Mouse (Mus musculus) embryonic facial prominence, embryonic 12.5 days (tissue): ENCODE results near the gene Stam2. TPM values are rescaled to one million over a fixed set of nuclear protein-coding genes. Genes with fewer than 3 reads are reported as not detected.
A peak's percentile ranks its signal among the peaks of the same experiment; 100 is the strongest.

Source experiments
- ATAC-seq: fragments of 200-750 bp; cut with Nextera tagmentation; 2 replicates; pipeline ENCODE4 v1.8.0; 2017; ENCODE audit not compliant: insufficient number of reproducible peaks, insufficient read depth, low FRiP score, low TSS enrichment
- H3K27ac ChIP-seq: fragments of 300-500 bp; sonication (generic); 2 replicates; pipeline ENCODE4 v1.5.1; 2016; ENCODE audit warnings: mild to moderate bottlenecking
- H3K27me3 ChIP-seq: fragments of 300-500 bp; sonication (generic); 2 replicates; pipeline ENCODE4 v1.6.1; 2016; ENCODE audit warnings: mild to moderate bottlenecking, moderate library complexity
- H3K36me3 ChIP-seq: fragments of 300-500 bp; sonication (generic); 2 replicates; pipeline ENCODE4 v1.6.1; 2016; ENCODE audit warnings: mild to moderate bottlenecking
- H3K4me1 ChIP-seq: fragments of 300-500 bp; sonication (generic); 2 replicates; pipeline ENCODE4 v1.6.1; 2016
- H3K4me2 ChIP-seq: fragments of 300-500 bp; sonication (generic); replicated peaks from 2 replicates; pipeline ENCODE4 v1.6.1; 2016; ENCODE audit warnings: mild to moderate bottlenecking, moderate library complexity
- H3K4me3 ChIP-seq: fragments of 300-500 bp; sonication (generic); 2 replicates; pipeline ENCODE4 v1.5.1; 2016; ENCODE audit warnings: mild to moderate bottlenecking
- H3K9ac ChIP-seq: fragments of 300-500 bp; sonication (generic); 2 replicates; pipeline ENCODE4 v1.6.1; 2016; ENCODE audit warnings: mild to moderate bottlenecking, moderate library complexity
- H3K9me3 ChIP-seq: fragments of 300-500 bp; sonication (generic); 2 replicates; pipeline ENCODE4 v1.6.1; 2016; ENCODE audit warnings: mild to moderate bottlenecking, moderate library complexity
- WGBS: fragments of 180-500 bp; shearing (Covaris S2); methylation state at CpG from one replicate; pipeline ENCODE4 v1.1.7; 2016; 5-methylcytosine and 5-hydroxymethylcytosine counted together
- polyA plus RNA-seq: library from polyadenylated mRNA; unstranded; fragments of >200 nt; fragmentation: Nextera tagmentation; extraction: Ambion mirVana; gene quantifications from 2 replicates; pipeline ENCODE4 v1.2.1, GENCODE M21; 2016

The Stam2 gene
- polyA plus RNA-seq, result 32.0 and 32.8 TPM in 2 replicates

DNA sequence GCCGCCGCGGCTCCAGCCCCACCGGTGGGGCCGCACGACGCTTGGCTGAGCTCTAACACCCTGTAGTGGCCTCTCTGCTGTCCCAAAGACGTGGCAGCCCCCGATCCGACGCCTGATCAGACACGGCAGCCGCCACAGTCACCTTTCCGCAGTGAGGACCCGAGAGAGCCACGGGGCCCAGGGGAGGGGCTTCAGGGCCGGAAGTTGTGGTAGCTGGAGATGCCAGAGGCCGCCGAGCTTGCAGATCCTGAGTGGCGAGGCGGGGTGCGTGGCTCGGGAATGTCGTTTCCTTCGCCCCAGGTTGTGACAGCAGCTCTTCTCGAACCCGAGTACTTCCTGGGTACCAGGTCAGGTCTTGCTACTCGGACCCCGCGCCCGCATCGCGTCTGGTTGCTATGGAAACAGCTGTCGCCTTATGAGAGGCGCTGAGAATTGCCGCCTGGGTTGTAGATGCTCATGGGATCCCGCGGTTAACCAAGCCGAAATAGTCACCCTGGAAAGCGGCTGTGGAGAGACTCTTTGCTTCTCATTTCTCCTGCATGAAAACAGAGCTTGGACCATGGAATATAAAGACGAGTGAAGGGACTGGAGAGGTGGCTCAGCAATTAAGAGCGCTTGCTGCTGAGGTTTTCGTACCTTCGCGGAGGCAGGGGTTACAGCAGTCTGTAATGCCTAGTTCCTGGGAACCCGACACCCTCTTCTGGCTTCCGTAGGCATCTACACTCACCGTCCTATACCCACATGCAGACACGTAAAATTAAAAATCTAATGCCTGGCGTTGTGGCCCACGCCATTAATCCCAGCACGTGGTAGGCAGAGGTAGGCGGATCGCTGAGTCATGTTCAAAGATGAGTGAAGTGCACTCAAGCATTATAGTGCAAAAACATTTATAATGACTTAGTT, at the start of gene Stam2:
Stam2 (minus strand) TSS at position 26 of the 903 bp plus-strand sequence.
- Histone ChIP-seq H3K9me3 (0 out of 2 replicates have a peak, but pooled peaks cover under 1% of the 10 kb centered on the region), H3K27ac (peak within 1 kb of the TSS; percentile 93), H3K27me3 (no peaks in the 10 kb centered on the region), H3K4me2 (peak within 1 kb of the TSS; percentile 59), H3K36me3 (peaks cover 5% of the 10 kb centered on the region; the same call in 1 of the 2 replicates), H3K4me3 (peak within 1 kb of the TSS; percentile 82), H3K4me1 (no peaks in the 10 kb centered on the region), H3K9ac (peak within 1 kb of the TSS; percentile 78)
- peak; percentile 92 for ATAC-seq
- WGBS, result 7% methylated on average over 54 of the region's 54 CpGs

DNA sequence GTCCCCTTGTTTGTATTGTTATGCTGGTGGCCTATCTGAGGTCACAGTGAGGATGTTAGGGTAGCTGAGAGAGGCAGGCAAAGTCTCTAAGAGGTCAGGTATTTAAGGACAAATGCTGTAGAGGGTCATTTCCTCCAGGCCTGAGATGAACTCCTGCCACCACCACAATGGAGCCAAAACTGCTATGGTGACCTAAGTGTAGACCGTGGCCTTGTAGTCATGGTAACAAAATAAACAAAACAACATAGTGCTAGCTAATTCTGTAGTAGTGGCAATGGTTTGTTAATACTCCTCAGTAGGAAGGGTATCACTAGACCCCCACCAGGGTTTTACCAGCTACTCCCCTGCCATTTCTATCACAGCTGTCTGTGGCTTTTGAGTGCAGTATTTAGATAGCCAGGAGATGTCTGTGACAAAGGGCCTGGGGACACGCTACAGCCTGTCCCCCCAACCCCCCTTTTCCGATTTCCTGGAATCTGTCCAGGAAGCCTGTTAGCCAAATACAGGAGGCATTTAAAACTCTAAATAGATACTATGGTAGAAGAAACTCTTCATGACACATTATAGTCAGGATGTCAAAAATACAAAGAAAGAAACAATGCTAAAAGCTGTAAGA, 43.1 kb upstream of the Stam2 start:
- no peak for ATAC-seq
- H3K27me3 ChIP-seq, result no peaks in the 10 kb centered on the region
- 38% methylated on average over 3 of the region's 3 CpGs for WGBS

DNA sequence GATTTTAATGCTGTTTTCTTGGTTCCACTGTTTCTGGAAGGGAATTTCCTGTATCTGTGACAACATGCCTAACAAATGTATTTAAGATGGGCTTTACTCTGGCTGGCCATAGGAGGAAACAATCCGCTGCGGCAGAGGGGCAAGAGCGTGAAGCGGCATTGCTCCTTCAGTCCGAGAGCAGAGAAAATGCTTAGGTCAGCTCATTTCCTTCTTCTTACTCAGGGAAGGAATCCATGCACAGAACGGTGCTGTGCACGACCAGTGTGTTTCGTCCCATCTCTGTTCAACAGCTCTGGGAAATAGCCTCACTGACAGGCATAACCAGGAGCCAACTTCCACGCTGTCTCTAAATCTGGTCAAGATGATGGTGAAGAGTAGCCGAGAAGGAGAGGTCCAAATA, 37.9 kb upstream of the Stam2 start:
- no peak for ATAC-seq
- Histone ChIP-seq H3K27me3 (no peaks in the 10 kb centered on the region), H3K27ac (no peak overlapping the region), H3K4me2 (no peak overlapping the region), H3K9me3 (no peaks in the 10 kb centered on the region), H3K4me3 (no peak overlapping the region), H3K36me3 (no peaks in the 10 kb centered on the region), H3K9ac (no peak overlapping the region), H3K4me1 (no peaks in the 10 kb centered on the region)
- 83% methylated on average over 10 of the region's 10 CpGs for WGBS

More for the DNA sequence above, 43.1 kb upstream of the Stam2 start:
- H3K9ac ChIP-seq, result no peak overlapping the region
- H3K4me3 ChIP-seq, result no peak overlapping the region
- no peak overlapping the region for H3K4me2 ChIP-seq
- H3K4me1 ChIP-seq, result no peaks in the 10 kb centered on the region
- no peaks in the 10 kb centered on the region for H3K36me3 ChIP-seq
- H3K9me3 ChIP-seq, result no peaks in the 10 kb centered on the region
- H3K27ac ChIP-seq, result no peak overlapping the region

DNA sequence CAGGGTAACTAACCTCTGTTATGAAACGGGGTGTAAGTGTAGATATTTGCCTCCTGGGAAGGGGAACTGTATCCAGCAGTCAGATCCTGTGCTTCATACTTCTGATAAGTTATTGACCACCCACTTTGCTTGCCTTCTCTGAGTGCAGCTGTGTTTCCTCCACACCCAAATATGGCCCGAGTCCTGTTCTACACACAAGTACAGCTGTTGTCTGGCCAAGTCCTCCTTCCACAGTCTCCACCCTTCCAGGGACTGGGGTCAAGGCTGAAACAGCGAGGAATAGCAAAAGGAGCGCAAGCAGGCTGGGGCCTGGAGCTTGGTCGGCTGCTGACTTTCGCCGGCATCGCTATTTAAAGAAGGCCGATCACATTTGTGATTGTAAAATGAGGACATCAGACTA, 37.3 kb upstream of the Stam2 start:
- Histone ChIP-seq H3K4me1 (no peaks in the 10 kb centered on the region), H3K27me3 (no peaks in the 10 kb centered on the region), H3K9me3 (no peaks in the 10 kb centered on the region), H3K36me3 (no peaks in the 10 kb centered on the region), H3K27ac (no peak overlapping the region), H3K4me2 (no peak overlapping the region), H3K4me3 (no peak overlapping the region), H3K9ac (no peak overlapping the region)
- ATAC-seq, result no peak
- 83% methylated on average over 9 of the region's 9 CpGs for WGBS

DNA sequence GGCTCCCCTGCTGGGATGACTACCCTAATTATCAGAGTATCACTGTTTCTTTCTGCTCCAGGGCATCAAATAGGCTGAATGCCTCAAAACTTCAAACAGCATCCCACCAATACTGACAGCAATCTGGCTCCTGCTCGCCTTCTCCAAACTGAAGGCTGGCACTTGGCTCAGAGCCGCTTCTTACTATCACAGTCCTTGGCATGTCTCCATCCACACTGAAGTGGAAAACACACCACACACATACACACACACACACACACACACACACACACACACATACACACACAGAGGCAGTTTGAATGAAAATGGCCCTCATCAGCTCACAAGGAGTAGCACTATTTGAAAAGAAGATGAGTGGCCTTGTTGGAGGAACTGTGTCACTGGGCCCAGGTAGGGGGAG, 35.8 kb upstream of the Stam2 start:
- Histone ChIP-seq H3K4me1 (no peaks in the 10 kb centered on the region), H3K4me3 (no peak overlapping the region), H3K9ac (no peak overlapping the region), H3K27ac (no peak overlapping the region), H3K4me2 (no peak overlapping the region), H3K9me3 (no peaks in the 10 kb centered on the region), H3K27me3 (no peaks in the 10 kb centered on the region), H3K36me3 (no peaks in the 10 kb centered on the region)
- no peak for ATAC-seq
- WGBS, result 64% methylated on average over 2 of the region's 2 CpGs

DNA sequence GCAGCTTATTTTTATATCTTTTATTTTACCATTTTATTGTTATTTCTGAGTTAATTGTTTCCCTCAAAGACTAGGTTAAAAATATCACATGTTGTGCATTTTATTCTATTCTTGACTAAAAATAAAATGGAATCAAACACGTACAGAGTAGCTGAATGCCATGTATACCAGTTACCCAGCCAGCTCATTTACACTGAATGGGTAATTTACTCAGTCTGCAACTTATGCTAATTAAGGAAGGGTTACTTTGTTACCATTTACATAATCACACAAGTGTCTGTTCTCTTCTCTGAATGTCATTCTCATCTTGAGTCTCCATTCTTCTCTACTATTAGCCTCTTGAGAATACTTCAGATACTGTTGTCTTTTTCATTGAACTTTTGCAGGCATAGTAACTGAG, 32.3 kb upstream of the Stam2 start:
- Histone ChIP-seq H3K36me3 (no peaks in the 10 kb centered on the region), H3K27me3 (no peaks in the 10 kb centered on the region), H3K27ac (no peak overlapping the region), H3K4me3 (no peak overlapping the region), H3K4me1 (no peaks in the 10 kb centered on the region), H3K9ac (no peak overlapping the region), H3K4me2 (no peak overlapping the region), H3K9me3 (no peaks in the 10 kb centered on the region)
- WGBS, result 63% methylated on average over 1 of the region's 1 CpGs
- ATAC-seq, result no peak

DNA sequence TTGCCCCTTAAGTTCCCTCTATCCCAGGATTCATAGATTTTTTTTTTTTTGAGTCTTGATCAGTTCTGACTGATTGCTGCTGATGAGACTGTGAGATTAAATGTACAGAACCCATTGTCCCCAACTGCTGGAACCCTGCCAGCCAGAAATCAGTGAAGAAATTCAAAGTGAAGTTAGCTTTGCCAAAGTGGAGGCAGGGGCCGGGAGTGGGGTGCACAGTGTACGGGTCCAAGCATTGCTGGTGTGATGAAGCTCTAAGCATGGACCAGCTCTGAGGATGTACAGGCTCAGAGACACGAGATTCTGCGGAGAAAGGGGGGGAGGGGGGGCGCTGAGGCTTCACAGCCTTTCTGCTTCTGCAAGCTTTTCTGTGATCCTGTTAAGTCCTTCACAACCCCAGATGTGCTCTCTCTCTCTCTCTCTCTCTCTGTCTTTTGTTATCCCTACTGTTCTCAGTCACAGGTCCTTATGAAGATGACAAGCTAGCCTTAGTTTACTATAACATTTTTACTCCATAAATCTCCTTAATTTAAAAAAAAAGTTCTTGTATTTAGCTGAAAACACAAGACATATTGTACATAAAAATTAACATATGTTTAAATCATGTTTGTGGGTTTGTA, 30.8 kb upstream of the Stam2 start:
- no peak overlapping the region for H3K9ac ChIP-seq
- no peaks in the 10 kb centered on the region for H3K36me3 ChIP-seq
- no peak for ATAC-seq
- no peaks in the 10 kb centered on the region for H3K27me3 ChIP-seq
- WGBS, result 39% methylated on average over 5 of the region's 5 CpGs
- no peaks in the 10 kb centered on the region for H3K9me3 ChIP-seq
- H3K4me3 ChIP-seq, result no peak overlapping the region
- H3K4me1 ChIP-seq, result no peaks in the 10 kb centered on the region
- no peak overlapping the region for H3K4me2 ChIP-seq
- no peak overlapping the region for H3K27ac ChIP-seq

DNA sequence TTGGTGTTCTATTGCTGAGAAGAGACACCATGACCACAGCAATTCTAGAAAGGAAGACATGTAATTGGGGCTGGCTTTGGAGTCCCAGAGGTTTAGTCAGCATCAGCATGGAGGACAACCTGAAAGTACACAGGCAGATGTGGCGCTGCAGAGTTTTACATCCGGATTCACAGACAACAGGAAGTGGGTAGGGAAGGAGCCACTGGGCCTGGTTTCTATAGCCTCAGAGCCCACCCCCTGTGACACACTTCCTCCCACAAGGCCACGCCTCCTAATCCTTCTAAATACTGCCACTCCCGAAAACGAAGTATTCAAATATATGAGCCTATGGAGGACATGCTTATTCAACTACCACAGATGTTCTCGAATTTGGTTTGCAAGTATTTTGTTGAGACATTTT, 23.0 kb upstream of the Stam2 start:
- H3K36me3 ChIP-seq, result no peaks in the 10 kb centered on the region
- ATAC-seq, result no peak
- 92% methylated on average over 6 of the region's 6 CpGs for WGBS
- H3K9me3 ChIP-seq, result no peaks in the 10 kb centered on the region
- no peak overlapping the region for H3K4me3 ChIP-seq
- H3K4me1 ChIP-seq, result peaks cover 3% of the 10 kb centered on the region; the same call in 1 of the 2 replicates
- H3K27ac ChIP-seq, result no peak overlapping the region
- H3K27me3 ChIP-seq, result no peaks in the 10 kb centered on the region
- H3K4me2 ChIP-seq, result no peak overlapping the region
- no peak overlapping the region for H3K9ac ChIP-seq

DNA sequence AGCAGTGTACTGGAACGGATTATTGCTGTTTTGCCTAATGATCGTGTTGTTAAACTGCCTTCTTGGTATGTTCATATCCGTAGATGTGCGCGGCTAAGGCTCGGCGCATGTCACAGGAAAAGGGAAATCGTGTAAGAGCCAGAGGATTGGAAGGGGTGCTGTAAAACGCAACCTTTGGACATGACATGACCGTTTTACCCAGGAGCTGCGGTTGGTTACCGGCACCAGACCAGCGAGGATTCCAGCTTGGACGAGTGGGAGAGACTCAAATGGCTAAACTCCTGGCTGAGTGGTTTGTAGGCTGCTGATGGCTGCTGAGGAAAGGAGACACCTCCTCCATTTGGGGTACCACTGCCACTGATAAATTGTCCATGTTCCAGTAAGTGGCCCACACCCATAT, 21.8 kb upstream of the Stam2 start:
- Histone ChIP-seq H3K4me2 (no peak overlapping the region), H3K9ac (no peak overlapping the region), H3K27me3 (no peaks in the 10 kb centered on the region)

DNA sequence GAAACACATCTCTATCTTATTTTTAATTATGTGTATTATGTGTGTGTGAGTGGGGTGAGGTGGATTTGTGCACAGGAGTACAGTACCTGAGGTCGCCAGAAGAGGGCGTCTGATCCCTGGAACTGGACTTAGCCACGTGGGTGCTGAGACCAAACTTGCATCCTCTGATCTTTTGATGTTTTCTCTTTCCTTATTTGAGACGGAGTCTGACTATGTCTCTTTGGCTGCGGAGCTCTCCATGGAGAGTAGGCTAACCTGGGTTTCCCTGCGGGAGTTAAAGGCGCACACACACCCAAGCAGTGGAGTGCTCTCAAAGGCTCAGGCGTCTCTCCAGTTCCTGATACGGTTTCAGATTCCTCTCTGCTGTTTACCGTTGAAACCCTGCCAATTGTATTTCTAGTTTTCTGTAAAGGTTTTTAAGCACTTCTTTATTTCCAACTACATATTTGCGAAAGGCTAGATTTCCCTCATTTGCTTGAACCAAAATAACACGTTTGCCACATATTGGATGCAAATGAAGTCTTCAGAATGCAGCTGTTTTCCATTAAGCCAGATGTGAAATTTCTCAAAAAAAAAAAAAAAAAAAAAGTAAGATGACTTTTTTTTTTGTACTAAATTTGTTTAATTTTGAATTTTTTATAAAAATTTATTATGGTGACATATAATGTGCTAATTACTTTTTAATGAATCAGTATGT, 21.1 kb upstream of the Stam2 start:
- peaks cover 3% of the 10 kb centered on the region; the same call in 1 of the 2 replicates for H3K4me1 ChIP-seq
- 6% methylated on average over 12 of the region's 12 CpGs for WGBS
- no peaks in the 10 kb centered on the region for H3K9me3 ChIP-seq
- peak overlapping the region; percentile 21; the same call in 1 of the 2 replicates for H3K4me3 ChIP-seq
- H3K4me2 ChIP-seq, result peak overlapping the region; percentile 47
- 0 out of 2 replicates have a peak overlapping the region, but pooled peaks have one; percentile 46 for H3K27ac ChIP-seq
- no peak overlapping the region for H3K9ac ChIP-seq
- no peaks in the 10 kb centered on the region for H3K27me3 ChIP-seq
- ATAC-seq, result peak; percentile 62; the same call in 1 of the 2 replicates
- no peaks in the 10 kb centered on the region for H3K36me3 ChIP-seq

More for the DNA sequence above, 21.8 kb upstream of the Stam2 start:
- Histone ChIP-seq H3K9me3 (no peaks in the 10 kb centered on the region), H3K4me1 (peaks cover 3% of the 10 kb centered on the region; the same call in 1 of the 2 replicates), H3K27ac (no peak overlapping the region), H3K36me3 (no peaks in the 10 kb centered on the region), H3K4me3 (no peak overlapping the region)
- 63% methylated on average over 14 of the region's 14 CpGs for WGBS
- ATAC-seq, result no peak

DNA sequence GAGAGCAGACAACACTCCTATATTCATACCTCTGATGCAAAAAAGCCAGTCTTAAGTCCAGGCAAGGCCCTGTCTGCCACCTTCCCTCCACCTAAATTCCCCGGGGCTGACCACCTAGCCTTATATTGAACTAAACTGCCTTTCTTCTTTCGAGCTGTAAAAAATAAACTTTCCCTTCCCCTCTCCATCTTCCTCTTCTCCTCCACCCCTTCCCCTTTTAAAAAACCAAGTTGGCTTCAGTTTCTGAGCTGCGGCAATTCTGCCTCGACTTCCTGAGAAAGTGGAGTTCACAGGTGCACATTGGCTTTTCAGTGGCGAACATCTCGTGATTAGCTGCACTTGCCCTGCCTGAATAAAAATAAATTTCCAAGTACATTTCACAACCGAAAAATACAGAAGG, 20.4 kb upstream of the Stam2 start:
- Histone ChIP-seq H3K36me3 (no peaks in the 10 kb centered on the region), H3K9me3 (no peaks in the 10 kb centered on the region), H3K27me3 (no peaks in the 10 kb centered on the region), H3K4me1 (peaks cover 3% of the 10 kb centered on the region; the same call in 1 of the 2 replicates), H3K27ac (no peak overlapping the region), H3K4me2 (peak overlapping the region; percentile 47; the same call in 1 of the 2 replicates), H3K4me3 (no peak overlapping the region), H3K9ac (no peak overlapping the region)
- no peak for ATAC-seq
- 64% methylated on average over 7 of the region's 7 CpGs for WGBS
